Mouse (Mus musculus) layer of hippocampus, adult 18-20 months (tissue): ENCODE measurements at regions not wholly inside any gene's neighbourhood (a gene's known extent, or its start where the extent isn't known, plus 50 kb on each side); places are given as distances from the start of the nearest gene placed in this dataset.
"Not testable (repeated sequence)": the region's sequence is repeated elsewhere in the genome, so short reads cannot be mapped to it uniquely, and the experiment has no call there.

Experiments
- DNase-seq, 2 experiments: peaks; one replicate each; pipeline ENCODE4 v3.0.0; 2022; ENCODE audit warnings: low spot score in 2 of 2

- no peak for DNase-seq
These were observed 53.4 kb downstream of the Rps12 start for GRCm38 (mm10) chr10:23733679-23734078.

- not testable (repeated sequence) for DNase-seq
These were observed 60.9 kb downstream of the Rps12 start for GRCm38 (mm10) chr10:23725960-23726714.

GRCm38 (mm10) chr10:23718124-23718523, 69.0 kb downstream of the Rps12 start:
- no peak for DNase-seq

DNA sequence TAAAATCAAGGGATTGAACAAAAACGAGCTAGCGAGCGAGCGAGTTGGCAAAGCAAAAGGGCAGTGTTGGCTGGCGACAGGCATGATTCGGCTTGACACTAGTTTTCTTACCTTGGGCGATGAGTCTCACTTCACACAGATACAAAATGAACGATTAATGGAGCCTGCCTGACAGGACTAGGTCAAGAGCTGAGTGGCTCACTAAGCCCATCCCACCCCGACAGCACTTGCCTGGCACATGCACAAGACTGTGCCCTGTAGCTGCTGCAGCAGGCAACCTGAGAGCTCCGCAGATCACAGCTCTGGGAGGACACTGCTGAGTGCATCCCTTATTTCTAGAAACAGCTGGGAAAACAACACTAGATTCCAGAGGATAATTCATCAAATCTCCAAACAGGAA, 71.6 kb downstream of the Rps12 start:
- no peak for DNase-seq

- no peak for DNase-seq
These were observed 72.0 kb downstream of the Rps12 start for GRCm38 (mm10) chr10:23715101-23715500.

DNA sequence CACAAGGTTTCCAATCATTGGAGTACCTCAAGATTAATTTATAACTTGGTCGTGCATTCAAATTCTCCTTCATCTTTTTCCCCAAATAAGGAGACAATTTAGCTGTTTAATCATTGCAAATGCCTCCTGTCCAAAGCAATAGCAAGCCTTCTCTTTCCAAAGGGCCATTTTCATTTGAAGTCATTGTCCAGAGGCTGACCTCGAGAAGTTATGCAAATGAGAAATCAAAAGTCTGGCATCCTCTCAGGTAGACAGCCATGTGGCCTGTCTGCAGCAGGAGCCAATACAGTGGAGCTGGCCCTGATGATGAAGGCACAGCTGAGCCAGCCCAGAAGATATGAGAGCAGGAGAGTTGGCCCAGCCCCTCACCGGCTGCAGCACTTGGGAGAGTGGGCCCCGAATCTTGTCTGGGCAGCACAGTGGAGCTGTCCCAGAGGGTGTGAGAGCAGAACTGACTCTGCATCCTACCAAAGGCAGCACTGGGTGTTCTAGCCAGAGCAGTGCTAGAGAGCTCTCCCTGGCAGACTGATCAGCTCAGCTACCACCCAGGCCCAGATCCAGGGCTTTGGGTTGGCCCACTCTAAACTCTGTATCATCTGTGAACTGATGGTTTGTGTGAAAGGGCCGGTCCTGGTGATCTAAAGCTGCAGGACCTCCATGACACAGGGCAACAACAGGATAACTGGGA, 74.2 kb downstream of the Rps12 start:
- no peak for DNase-seq

- no peak for DNase-seq
These were observed 75.5 kb downstream of the Rps12 start for GRCm38 (mm10) chr10:23711416-23712171.

DNA sequence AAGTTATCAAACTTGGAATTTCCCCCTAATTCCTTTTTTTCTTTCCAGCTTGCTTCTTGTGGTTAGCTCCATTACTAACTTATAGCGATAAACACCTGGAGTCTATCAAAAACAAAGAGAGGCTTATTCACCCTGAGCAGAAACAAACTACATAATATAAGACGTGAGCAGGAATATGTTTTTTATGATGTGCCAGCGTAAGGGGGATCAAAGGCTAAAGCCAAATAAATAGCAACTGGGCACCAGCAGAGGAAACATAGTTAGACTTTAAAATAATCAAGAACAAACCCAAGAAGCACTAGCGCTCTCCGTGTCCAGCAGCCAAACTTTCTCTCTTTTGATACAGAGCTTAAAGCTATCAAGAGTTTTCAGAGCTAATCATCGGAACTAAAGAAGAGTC, 76.1 kb downstream of the Rps12 start:
- no peak for DNase-seq

- no peak for DNase-seq
These were observed 78.8 kb downstream of the Rps12 start for GRCm38 (mm10) chr10:23708261-23708660.

DNA sequence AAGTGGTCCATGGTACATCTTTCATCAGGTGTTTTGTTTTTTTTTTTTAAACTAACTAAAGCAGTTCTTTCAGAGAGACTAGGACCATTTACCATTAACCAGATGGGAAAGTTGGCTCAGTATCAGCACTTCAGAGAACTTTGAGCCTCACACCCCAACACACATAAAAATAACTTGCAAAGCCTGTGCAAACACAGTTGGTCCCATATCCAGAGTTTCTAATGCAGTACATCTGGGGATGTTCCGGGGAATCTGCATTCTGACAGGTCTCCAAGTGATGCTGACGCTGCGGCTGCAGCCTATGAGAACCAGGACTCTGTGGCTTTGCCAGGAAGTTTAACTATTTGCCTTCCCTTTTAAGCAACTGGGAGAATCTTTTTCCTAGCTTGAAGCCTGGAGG, 79.9 kb downstream of the Rps12 start:
- peak in 1 of 2 experiments; percentile 10 for DNase-seq

GRCm38 (mm10) chr10:23704048-23704447, 83.0 kb downstream of the Rps12 start:
- DNase-seq, result peak in 1 of 2 experiments; percentile 55

- no peak for DNase-seq
These were observed 95.8 kb downstream of the Rps12 start for GRCm38 (mm10) chr10:23691291-23691690.

DNA sequence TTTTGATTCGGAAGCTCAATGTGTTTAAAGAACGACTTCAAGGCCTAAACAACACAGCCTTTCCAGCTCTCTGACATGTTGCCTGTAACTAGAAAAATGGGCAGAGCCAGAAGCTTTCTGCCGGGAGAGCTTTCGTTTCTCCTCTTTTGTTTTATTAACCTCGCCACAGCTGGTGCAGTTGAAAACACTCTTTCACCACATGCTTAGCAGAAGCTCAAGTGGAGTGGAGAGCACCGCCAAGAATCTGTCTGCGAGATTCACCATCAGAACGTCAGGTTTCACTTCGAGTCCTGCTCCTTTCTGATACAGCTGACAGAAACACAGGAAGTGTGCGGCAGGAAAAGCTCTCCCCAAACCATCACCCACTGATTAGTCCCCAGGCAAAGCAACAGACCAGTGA, 100.1 kb downstream of the Rps12 start:
- no peak for DNase-seq

GRCm38 (mm10) chr10:23683078-23683477, 104.0 kb downstream of the Rps12 start:
- DNase-seq, result no peak

GRCm38 (mm10) chr10:23675911-23676310, 111.2 kb downstream of the Rps12 start:
- no peak for DNase-seq

- DNase-seq, result peak in 1 of 2 experiments; percentile 25
These were observed 112.2 kb downstream of the Rps12 start for GRCm38 (mm10) chr10:23674633-23675515.

- no peak for DNase-seq
These were observed 114.8 kb downstream of the Rps12 start for GRCm38 (mm10) chr10:23672296-23672695.

DNA sequence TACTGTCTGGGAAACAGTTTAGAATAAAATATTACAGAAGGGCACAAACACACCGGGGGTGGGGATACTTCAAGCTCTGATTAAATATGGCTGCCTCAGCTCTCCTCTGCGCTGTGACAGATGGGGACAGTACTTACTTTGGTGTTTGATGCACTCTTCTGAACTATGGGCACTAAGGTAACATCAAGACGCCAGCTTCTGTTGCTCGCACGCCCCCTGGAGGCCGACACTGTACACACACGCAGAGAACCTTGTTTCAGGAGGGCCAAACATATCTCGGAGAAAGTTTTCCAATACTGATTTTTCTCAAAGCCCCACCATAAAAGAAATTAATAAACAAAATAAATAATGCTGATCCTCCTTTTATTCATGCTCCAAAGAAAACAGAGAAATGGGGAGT, 115.6 kb downstream of the Rps12 start:
- peak in 1 of 2 experiments; percentile 35 for DNase-seq

DNA sequence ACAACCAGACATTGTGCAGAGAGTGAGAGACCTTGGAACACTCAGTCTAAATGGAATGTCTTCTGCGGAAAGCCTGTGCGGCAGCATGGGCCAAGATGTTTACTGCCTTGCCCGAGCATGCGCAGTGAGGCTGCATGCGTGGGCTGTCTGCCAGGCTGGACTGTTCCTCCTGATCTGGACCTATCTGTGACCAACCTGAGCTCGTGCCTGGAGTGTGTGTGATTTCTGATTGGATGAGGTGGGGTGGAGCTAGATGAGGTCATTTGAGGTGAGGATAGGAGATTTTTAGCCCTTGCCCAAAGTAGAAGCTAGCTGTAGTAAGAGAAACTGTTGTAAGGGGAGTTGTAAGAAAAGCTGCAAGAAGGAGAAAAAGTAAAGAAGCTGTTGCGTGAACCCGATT, 121.2 kb downstream of the Rps12 start:
- not testable (repeated sequence) for DNase-seq

DNA sequence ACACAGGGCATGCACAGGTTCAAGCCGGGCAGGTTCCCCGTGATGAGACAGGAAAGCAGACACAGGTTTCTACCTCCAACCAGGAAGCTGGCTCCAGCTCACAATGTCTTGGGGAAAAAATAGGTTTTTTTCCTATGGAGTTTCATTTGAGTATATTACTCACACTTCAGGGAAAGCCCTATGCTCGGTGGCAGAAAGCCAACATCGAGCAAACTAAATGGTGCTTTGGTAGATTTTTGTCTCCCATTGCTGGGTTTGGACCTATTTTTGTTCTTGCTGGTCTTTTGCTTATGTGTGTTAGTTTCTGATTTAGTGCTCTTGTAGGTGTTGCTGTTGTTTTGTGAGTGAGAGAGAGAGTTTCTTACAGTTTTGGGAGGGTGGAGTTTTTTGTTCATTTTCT, 160.9 kb downstream of the Rps12 start:
- no peak for DNase-seq

GRCm38 (mm10) chr10:23612030-23612429, 175.0 kb downstream of the Rps12 start:
- no peak for DNase-seq
